Mouse (Mus musculus) CH12.LX (cell line): ENCODE results near the gene Svep1. TPM values are rescaled to one million over a fixed set of nuclear protein-coding genes. Genes with fewer than 3 reads are reported as not detected.

Source experiments
- DNase-seq: peaks from one replicate; pipeline ENCODE4 v3.0.0-alpha.2; 2013; ENCODE audit errors: extremely low read depth
- H3K27ac ChIP-seq: 2 replicates; pipeline ENCODE4 v1.5.1; 2012; ENCODE audit warnings: low read depth, mild to moderate bottlenecking, control low read depth, moderate library complexity; ENCODE audit not compliant: insufficient read depth
- H3K27me3 ChIP-seq: replicated peaks from 2 replicates; pipeline ENCODE3; 2012; ENCODE audit warnings: inconsistent platforms
- H3K36me3 ChIP-seq, 2 experiments: replicated peaks in 1 of 2; 2 replicates each; pipeline versions ENCODE3 to v1.6.1; 2012; ENCODE audit warnings: inconsistent platforms in 1 of 2, low read length in 1 of 2, mild to moderate bottlenecking in 1 of 2, mixed read lengths in 1 of 2, moderate library complexity in 1 of 2; ENCODE audit not compliant: control insufficient read depth in 1 of 2, insufficient read depth in 1 of 2
- H3K4me1 ChIP-seq, 2 experiments: 2 replicates each; pipeline ENCODE4 v1.6.1; 2012; ENCODE audit warnings: inconsistent platforms in 1 of 2, moderate library complexity in 1 of 2; ENCODE audit not compliant: insufficient read depth in 2 of 2, control insufficient read depth in 1 of 2
- H3K4me2 ChIP-seq: 2 replicates; pipeline ENCODE4 v1.6.1; 2012; ENCODE audit warnings: low read depth, mild to moderate bottlenecking, control low read depth; ENCODE audit not compliant: poor library complexity, insufficient read depth, severe bottlenecking
- H3K4me3 ChIP-seq, 3 experiments: fragments of 150-350 bp in 1 of 3; sonication (generic) in 1 of 3; replicated peaks in 1 of 3; 2 replicates each; pipeline versions ENCODE3 to v1.5.1; 2011 to 2012; ENCODE audit warnings: low read depth in 2 of 3, low read length in 2 of 3, mild to moderate bottlenecking in 2 of 3, moderate library complexity in 2 of 3, control low read depth in 1 of 3, improper control_type of control experiment in 1 of 3, inconsistent platforms in 1 of 3, mixed read lengths in 1 of 3; ENCODE audit not compliant: poor library complexity in 1 of 3
- H3K79me2 ChIP-seq: replicated peaks from 2 replicates; pipeline ENCODE4 v1.6.1; 2012; ENCODE audit warnings: mild to moderate bottlenecking, moderate library complexity; ENCODE audit not compliant: control insufficient read depth, poor library complexity, insufficient read depth, severe bottlenecking; ENCODE audit errors: extremely low read depth
- H3K9ac ChIP-seq: 2 replicates; pipeline ENCODE4 v1.6.1; 2012; ENCODE audit warnings: low read depth, mild to moderate bottlenecking, control low read depth, moderate library complexity; ENCODE audit not compliant: insufficient read depth
- H3K9me3 ChIP-seq: replicated peaks from 2 replicates; pipeline ENCODE3; 2012; ENCODE audit warnings: low read length, inconsistent platforms, mixed read lengths
- BHLHE40 ChIP-seq: IDR thresholded peaks from 2 replicates; pipeline ENCODE4 v1.6.1; 2011; ENCODE audit warnings: mild to moderate bottlenecking, low read depth, low read length, improper control_type of control experiment
- CHD1 ChIP-seq: IDR thresholded peaks from 2 replicates; pipeline ENCODE4 v1.6.1; 2012; ENCODE audit warnings: low read depth, low read length, improper control_type of control experiment, inconsistent platforms
- CHD2 ChIP-seq: IDR thresholded peaks from 2 replicates; pipeline ENCODE4 v1.6.1; 2011; ENCODE audit warnings: low read length, improper control_type of control experiment
- ELF1 ChIP-seq: IDR thresholded peaks from 2 replicates; pipeline ENCODE4 v1.6.1; 2014; ENCODE audit warnings: low read depth, mild to moderate bottlenecking, inconsistent platforms, low read length, improper control_type of control experiment
- EP300 ChIP-seq: IDR thresholded peaks from 2 replicates; pipeline ENCODE4 v1.6.1; 2011; ENCODE audit warnings: low read length, improper control_type of control experiment
- IRF4 ChIP-seq: IDR thresholded peaks from 2 replicates; pipeline ENCODE4 v1.6.1; 2014; ENCODE audit warnings: low read depth, mild to moderate bottlenecking, inconsistent platforms, low read length, improper control_type of control experiment
- KAT2A ChIP-seq: IDR thresholded peaks from 2 replicates; pipeline ENCODE4 v1.6.1; 2012; ENCODE audit warnings: low read length, improper control_type of control experiment, inconsistent platforms; ENCODE audit not compliant: insufficient replicate concordance
- MAFK ChIP-seq: IDR thresholded peaks from 2 replicates; pipeline ENCODE4 v1.6.1; 2011; ENCODE audit warnings: low read length, improper control_type of control experiment; ENCODE audit not compliant: insufficient replicate concordance
- MAZ ChIP-seq: IDR thresholded peaks from 2 replicates; pipeline ENCODE4 v1.6.1; 2012; ENCODE audit warnings: low read depth, mild to moderate bottlenecking, inconsistent platforms, low read length, improper control_type of control experiment, moderate library complexity
- MEF2A ChIP-seq: IDR thresholded peaks from 2 replicates; pipeline ENCODE4 v1.6.1; 2014; ENCODE audit warnings: low read depth, mild to moderate bottlenecking, inconsistent platforms, low read length, improper control_type of control experiment, borderline replicate concordance
- MXI1 ChIP-seq: IDR thresholded peaks from 2 replicates; pipeline ENCODE4 v1.6.1; 2011; ENCODE audit warnings: mild to moderate bottlenecking, low read depth, low read length, improper control_type of control experiment
- MYC ChIP-seq: IDR thresholded peaks from 2 replicates; pipeline ENCODE4 v1.6.1; 2011; ENCODE audit warnings: low read depth, mild to moderate bottlenecking, improper control_type of control experiment, low read length
- NRF1 ChIP-seq: IDR thresholded peaks from 2 replicates; pipeline ENCODE4 v1.6.1; 2014; ENCODE audit warnings: low read depth, mild to moderate bottlenecking, inconsistent platforms, low read length, improper control_type of control experiment, moderate library complexity
- PAX5 ChIP-seq: IDR thresholded peaks from 2 replicates; pipeline ENCODE4 v1.6.1; 2012; ENCODE audit warnings: low read length, inconsistent platforms, mixed read lengths
- POLR2A ChIP-seq: IDR thresholded peaks from 2 replicates; pipeline ENCODE4 v1.6.1; 2011; ENCODE audit warnings: low read depth, mild to moderate bottlenecking, improper control_type of control experiment, low read length
- RAD21 ChIP-seq: IDR thresholded peaks from 2 replicates; pipeline ENCODE4 v1.6.1; 2011; ENCODE audit warnings: low read depth, mild to moderate bottlenecking, low read length, improper control_type of control experiment, moderate library complexity
- SIN3A ChIP-seq: IDR thresholded peaks from 2 replicates; pipeline ENCODE4 v1.6.1; 2012; ENCODE audit warnings: low read length, improper control_type of control experiment, inconsistent platforms
- TBP ChIP-seq: conservative IDR thresholded peaks from 2 replicates; pipeline ENCODE4 v1.6.1; 2011; ENCODE audit warnings: low read depth, low read length, improper control_type of control experiment
- TCF12 ChIP-seq: IDR thresholded peaks from 2 replicates; pipeline ENCODE4 v1.6.1; 2014; ENCODE audit warnings: low read depth, mild to moderate bottlenecking, inconsistent platforms, low read length, improper control_type of control experiment
- USF1 ChIP-seq: IDR thresholded peaks from 2 replicates; pipeline ENCODE4 v1.6.1; 2014; ENCODE audit warnings: low read depth, mild to moderate bottlenecking, inconsistent platforms, low read length, improper control_type of control experiment
- ZC3H11A ChIP-seq: IDR thresholded peaks from 2 replicates; pipeline ENCODE4 v1.6.1; 2012; ENCODE audit warnings: low read depth, mild to moderate bottlenecking, inconsistent platforms, low read length, improper control_type of control experiment
- ZKSCAN1 ChIP-seq: IDR thresholded peaks from 2 replicates; pipeline ENCODE4 v1.6.1; 2012; ENCODE audit warnings: low read depth, inconsistent platforms, low read length, improper control_type of control experiment, borderline replicate concordance
- ZMIZ1 ChIP-seq: IDR thresholded peaks from 2 replicates; pipeline ENCODE4 v1.6.1; 2012; ENCODE audit warnings: low read depth, mild to moderate bottlenecking, inconsistent platforms, low read length, improper control_type of control experiment
- ZNF384 ChIP-seq: IDR thresholded peaks from 2 replicates; pipeline ENCODE4 v1.6.1; 2012; ENCODE audit warnings: low read depth, low read length, improper control_type of control experiment, inconsistent platforms
- dilution Hi-C: fragments of 300-500 bp; cut with MboI; formaldehyde crosslinking; loops from 2 replicates; pipeline ENCODE4 v1.14.3; 2020; ENCODE audit warnings: low sequenced_read_pairs; ENCODE audit not compliant: extremely low pct_unique_long_range_greater_than_20kb, extremely low pct_ligation_motif_present
- in situ Hi-C: fragments of 300-500 bp; cut with MboI; formaldehyde crosslinking; loops from 3 replicates; pipeline ENCODE4 v1.14.3; 2019; ENCODE audit warnings: low sequenced_read_pairs, low pct_ligation_motif_present, low pct_unique_long_range_greater_than_20kb, mixed read lengths
- polyA plus RNA-seq: library from polyadenylated mRNA; unstranded; fragments of >175 nt; gene quantifications from 2 replicates; pipeline ENCODE4 v1.2.1, GENCODE M21; 2012; ENCODE audit warnings: low read depth; ENCODE audit not compliant: insufficient read length
- total RNA-seq, 2 experiments: library from RNA; depleted of rRNA; stranded (reverse); fragments of 300-350 nt in 1 of 2; fragments of >200 nt in 1 of 2; gene quantifications; 2 replicates each; pipeline ENCODE4 v1.2.3; 2012 to 2014

Svep1 gene
- total and polyA plus RNA-seq, 3 experiments: not detected

DNA sequence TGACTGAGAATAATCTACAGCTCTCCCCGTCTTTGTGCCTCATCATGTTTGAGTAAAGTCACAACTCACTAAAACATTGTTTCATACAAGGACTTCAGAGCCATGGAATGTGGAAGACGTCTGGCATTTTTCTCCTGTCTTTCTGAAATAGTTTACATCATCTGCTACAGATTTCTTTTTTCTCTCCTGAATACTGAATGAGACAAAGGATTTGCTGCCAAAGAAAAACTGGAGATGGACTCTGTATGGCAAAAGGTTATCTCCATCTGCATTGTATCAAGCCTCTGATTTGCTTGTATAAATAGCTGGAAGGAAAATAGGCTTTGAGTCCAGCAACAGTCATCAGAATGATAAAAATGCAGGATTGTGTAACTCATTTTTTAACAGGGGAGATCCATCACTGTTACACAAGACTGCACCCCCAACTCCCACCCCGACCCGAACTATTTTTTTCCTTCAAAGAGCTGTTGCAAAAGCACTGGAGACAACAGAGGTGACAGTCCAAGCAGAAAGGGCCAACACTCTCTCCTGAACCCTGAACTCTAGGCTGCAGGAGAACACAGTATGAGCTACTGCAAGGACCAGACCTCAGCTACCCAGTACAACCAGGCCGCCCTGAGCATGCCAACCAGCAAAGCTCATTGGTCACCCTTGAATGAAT is 21.8 kb downstream of the Svep1 start:
- Histone ChIP-seq H3K27ac (no peak overlapping the region), H3K9me3 (no peaks in the 10 kb centered on the region), H3K4me2 (no peak overlapping the region), H3K36me3 (no peaks in the 10 kb centered on the region), H3K4me1 (no peaks in the 10 kb centered on the region), H3K27me3 (no peaks in the 10 kb centered on the region), H3K79me2 (no peaks in the 10 kb centered on the region), H3K4me3 (no peak overlapping the region), H3K9ac (no peak overlapping the region)
- dilution Hi-C loops: no loop called here
- in situ Hi-C loops: no loop called here
- TF ChIP-seq CHD1: no peak
- no peak for TF ChIP-seq CHD2
- TF ChIP-seq MAZ: no peak
- no peak for TF ChIP-seq TBP
- TF ChIP-seq ZNF384: no peak
- no peak for TF ChIP-seq ZC3H11A
- no peak for TF ChIP-seq ELF1
- no peak for TF ChIP-seq POLR2A
- no peak for TF ChIP-seq USF1
- TF ChIP-seq MEF2A: no peak
- no peak for TF ChIP-seq MYC
- TF ChIP-seq NRF1: no peak
- no peak for TF ChIP-seq PAX5
- no peak for TF ChIP-seq KAT2A
- no peak for TF ChIP-seq ZMIZ1
- TF ChIP-seq RAD21: no peak
- no peak for TF ChIP-seq ZKSCAN1
- TF ChIP-seq BHLHE40: no peak
- TF ChIP-seq EP300: no peak
- no peak for TF ChIP-seq TCF12
- DNase-seq: no peak

DNA sequence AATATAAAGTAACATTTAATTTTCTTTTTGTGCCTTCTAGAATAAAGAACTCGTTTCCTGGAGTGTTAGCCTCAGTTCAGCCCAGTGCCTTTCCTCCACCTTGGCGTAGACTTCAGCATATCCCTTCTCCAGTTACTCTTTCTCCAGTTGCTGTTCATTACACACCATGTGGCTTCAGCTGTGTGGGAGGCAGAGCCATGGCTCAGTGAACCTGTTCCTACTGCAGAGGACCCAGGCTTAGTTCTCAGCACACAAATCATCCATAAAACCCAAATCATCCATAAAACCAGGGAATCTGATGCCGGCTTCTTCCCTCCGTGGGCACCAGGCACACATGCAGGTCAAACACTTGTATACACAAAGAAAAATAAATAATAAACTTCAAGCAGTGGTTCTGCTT is 22.8 kb downstream of the Svep1 start:
- Histone ChIP-seq H3K79me2 (no peaks in the 10 kb centered on the region), H3K36me3 (no peaks in the 10 kb centered on the region), H3K4me2 (no peak overlapping the region), H3K4me3 (no peak overlapping the region), H3K9ac (no peak overlapping the region), H3K27ac (no peak overlapping the region), H3K9me3 (no peaks in the 10 kb centered on the region), H3K4me1 (no peaks in the 10 kb centered on the region), H3K27me3 (no peaks in the 10 kb centered on the region)
- no peak for DNase-seq
- TF ChIP-seq MAFK (no peak), ZNF384 (no peak), POLR2A (no peak), CHD2 (no peak), MXI1 (no peak), IRF4 (no peak), KAT2A (no peak), RAD21 (no peak), SIN3A (no peak)
- in situ Hi-C loops: no loop called here
- dilution Hi-C loops: no loop called here
